Mouse (Mus musculus): ENCODE data around the gene Med12l.

Gene Med12l

GRCm38 (mm10) chr3:59197329-59197948, 191.8 kb downstream of the Med12l start:
- no peak for DNase-seq

- no peak for DNase-seq
Observed at GRCm38 (mm10) chr3:59203802-59204520, 198.3 kb downstream of the Med12l start.

- DNase-seq: no peak
Observed at GRCm38 (mm10) chr3:59204719-59205503, 199.3 kb downstream of the Med12l start.

GRCm38 (mm10) chr3:59205941-59206340, 200.3 kb downstream of the Med12l start:
- no peak for DNase-seq

- DNase-seq: no peak
Observed at GRCm38 (mm10) chr3:59208650-59209548, 203.3 kb downstream of the Med12l start.

- no peak for DNase-seq
Observed at GRCm38 (mm10) chr3:59210089-59210488, 204.5 kb downstream of the Med12l start.

- no peak for DNase-seq
Observed at GRCm38 (mm10) chr3:59210727-59211126, 205.1 kb downstream of the Med12l start, which contains the start of gene P2ry13. Gene P2ry13, minus strand, starts transcription at chr3:59210882.

- DNase-seq: no peak
Observed at GRCm38 (mm10) chr3:59211784-59212183, 206.2 kb downstream of the Med12l start.

GRCm38 (mm10) chr3:59212404-59212803, 206.8 kb downstream of the Med12l start:
- no peak for DNase-seq

GRCm38 (mm10) chr3:59217211-59217610, 211.6 kb downstream of the Med12l start:
- DNase-seq: no peak

GRCm38 (mm10) chr3:59219326-59219725, 213.7 kb downstream of the Med12l start:
- DNase-seq: no peak

GRCm38 (mm10) chr3:59222303-59222702, 216.7 kb downstream of the Med12l start:
- no peak for DNase-seq

GRCm38 (mm10) chr3:59225411-59225810, 219.8 kb downstream of the Med12l start:
- DNase-seq: no peak

GRCm38 (mm10) chr3:59227696-59228095, 222.1 kb downstream of the Med12l start:
- no peak for DNase-seq

GRCm38 (mm10) chr3:59228730-59229551, 223.3 kb downstream of the Med12l start:
- DNase-seq: peak; percentile 40 to 65

GRCm38 (mm10) chr3:59230912-59231311, 225.3 kb downstream of the Med12l start:
- no peak for DNase-seq

GRCm38 (mm10) chr3:59234878-59235277, 229.3 kb downstream of the Med12l start:
- no peak for DNase-seq

- peak; percentile 40 to 55 for DNase-seq
Observed at GRCm38 (mm10) chr3:59243384-59243783, 237.8 kb downstream of the Med12l start.

- no peak for DNase-seq
Observed at GRCm38 (mm10) chr3:59248031-59248430, 242.4 kb downstream of the Med12l start.

- DNase-seq: no peak
Observed at GRCm38 (mm10) chr3:59250454-59250853, 244.8 kb downstream of the Med12l start.
